Mouse (Mus musculus) kidney, adult 2 months (tissue): ENCODE results near the gene Trex2.
A peak's percentile ranks its signal among the peaks of the same experiment; 100 is the strongest.

ENCODE experiments used
- CTCF ChIP-seq: fragments of 200-500 bp; conservative IDR thresholded peaks from 2 replicates; pipeline ENCODE4 v1.5.1; 2011; ENCODE audit warnings: low read depth, mild to moderate bottlenecking, control low read depth, low read length, moderate library complexity, mixed read lengths; ENCODE audit not compliant: insufficient read depth, insufficient read length
- POLR2A ChIP-seq: fragments of 200-500 bp; IDR thresholded peaks from one replicate; pipeline ENCODE4 v1.6.1; 2011; ENCODE audit warnings: low read depth, low read length, control low read depth

DNA sequence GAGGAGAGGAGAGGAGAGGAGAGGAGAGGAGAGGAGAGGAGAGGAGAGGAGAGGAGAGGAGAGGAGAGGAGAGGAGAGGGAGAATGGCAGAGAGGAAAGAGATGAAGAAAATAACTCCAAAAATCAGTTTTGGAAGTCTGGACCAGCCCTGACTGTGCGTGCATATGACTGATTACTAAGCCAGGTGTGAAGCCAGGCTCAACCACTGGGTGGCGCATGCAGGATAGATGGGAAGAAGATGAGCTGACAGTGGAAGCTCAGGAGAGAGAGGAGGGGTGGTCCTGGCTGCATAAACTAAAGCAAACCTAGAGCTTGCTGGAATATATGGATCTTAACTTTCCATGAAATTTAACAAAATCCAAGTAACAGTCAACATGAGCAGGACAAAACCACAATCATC is 16.8 kb upstream of the Trex2 start:
- TF ChIP-seq CTCF (peak; percentile 76), POLR2A (no peak)
